Mouse (Mus musculus): ENCODE measurements at regions not wholly inside any gene's neighbourhood (a gene's known extent, or its start where the extent isn't known, plus 50 kb on each side); places are given as distances from the start of the nearest gene placed in this dataset.

GRCm38 (mm10) chr2:162714976-162715375, 54.0 kb upstream of the Ptprt start:
- no peak overlapping the region for H3K27ac ChIP-seq
- ATAC-seq (ENCODE audit: low FRiP score) = no peak
- H3K9me3 ChIP-seq = no peaks in the 10 kb centered on the region
- no peak overlapping the region for H3K4me2 ChIP-seq
- no peaks in the 10 kb centered on the region; the same call in 1 of the 2 replicates for H3K27me3 ChIP-seq
- H3K36me3 ChIP-seq (replicated peaks) = no peaks in the 10 kb centered on the region
- no peak overlapping the region for H3K9ac ChIP-seq
- H3K4me1 ChIP-seq = no peaks in the 10 kb centered on the region
- 88% methylated on average over 8 of the region's 8 CpGs for WGBS
- H3K4me3 ChIP-seq (replicated peaks) = no peak overlapping the region

GRCm38 (mm10) chr2:162712972-162713371, 52.0 kb upstream of the Ptprt start:
- Histone ChIP-seq H3K4me1 (no peaks in the 10 kb centered on the region), H3K27ac (no peak overlapping the region), H3K4me2 (no peak overlapping the region), H3K27me3 (no peaks in the 10 kb centered on the region; the same call in 1 of the 2 replicates), H3K4me3 (replicated peaks) (no peak overlapping the region), H3K9me3 (no peaks in the 10 kb centered on the region), H3K9ac (no peak overlapping the region), H3K36me3 (replicated peaks) (no peaks in the 10 kb centered on the region)
- WGBS = 71% methylated on average over 1 of the region's 1 CpGs
- no peak for ATAC-seq (ENCODE audit: low FRiP score)

- Histone ChIP-seq H3K27ac (no peak overlapping the region), H3K27me3 (no peaks in the 10 kb centered on the region), H3K9me3 (no peaks in the 10 kb centered on the region), H3K4me1 (no peaks in the 10 kb centered on the region), H3K9ac (no peak overlapping the region), H3K4me2 (no peak overlapping the region), H3K36me3 (replicated peaks) (no peaks in the 10 kb centered on the region), H3K4me3 (replicated peaks) (no peak overlapping the region)
- no peak for ATAC-seq (ENCODE audit: low FRiP score)
- 93% methylated on average over 9 of the region's 9 CpGs for WGBS
Observed at GRCm38 (mm10) chr2:162712394-162712793, 51.4 kb upstream of the Ptprt start.

All from forebrain, embryonic 12.5 days (tissue).